Mouse (Mus musculus) E14TG2a.4 (cell line): ENCODE results near the gene Gm10300.

ENCODE experiments used
- CTCF ChIP-seq: conservative IDR thresholded peaks from 2 replicates; pipeline ENCODE4 v1.5.1; 2014; ENCODE audit warnings: low read length
- POU5F1 ChIP-seq: IDR thresholded peaks from 2 replicates; pipeline ENCODE4 v1.6.1; 2014; ENCODE audit warnings: low read length, borderline replicate concordance

DNA sequence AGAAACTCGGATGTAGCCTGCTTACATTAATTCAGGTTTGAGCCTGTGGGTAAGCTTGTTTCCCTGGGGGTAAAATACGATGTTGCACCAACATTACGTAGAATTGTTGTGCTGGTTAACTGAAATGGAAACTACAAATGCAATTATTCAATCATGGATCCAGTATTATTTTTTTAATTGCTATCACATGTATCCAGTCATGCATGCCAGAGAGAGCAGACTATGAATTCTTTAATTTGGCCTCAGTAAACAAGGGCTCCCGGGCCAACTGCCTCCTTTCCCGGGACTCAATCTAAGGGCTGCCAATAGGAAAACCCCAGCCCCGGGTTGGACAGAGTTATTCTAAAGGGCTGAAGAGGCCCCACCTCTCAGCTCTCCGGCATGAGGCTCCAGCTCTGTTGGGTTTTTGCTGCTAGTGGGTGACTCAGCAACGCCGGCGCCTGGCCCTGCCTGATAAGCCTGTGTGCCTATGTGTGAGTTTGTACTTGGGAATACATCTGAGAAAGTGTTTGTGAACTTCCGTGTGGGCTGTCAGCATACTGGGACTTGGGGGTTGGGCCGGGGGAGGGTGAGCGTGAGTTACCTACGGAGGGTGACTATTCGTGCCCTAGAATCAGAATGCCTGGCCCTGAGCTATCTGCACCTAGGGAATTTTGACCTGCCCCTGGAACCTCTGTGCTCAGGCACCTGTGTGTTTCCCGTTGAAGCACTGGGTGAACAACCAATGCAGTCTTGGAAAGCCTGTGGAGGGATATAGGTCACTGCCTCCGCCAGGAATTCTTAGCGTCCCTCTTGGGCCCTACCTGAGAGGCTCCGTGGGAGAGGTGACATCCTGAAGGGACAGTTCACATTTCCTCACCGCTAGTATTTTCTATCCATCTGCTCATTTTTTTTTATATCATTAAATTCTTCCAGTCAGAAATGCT is 2.2 kb downstream of the Gm10300 start:
- TF ChIP-seq CTCF, result no peak
- TF ChIP-seq POU5F1, result no peak
